Mouse (Mus musculus) MEL (cell line): ENCODE measurements around the gene Gnas. TPM values are rescaled to one million over a fixed set of nuclear protein-coding genes. Genes with fewer than 3 reads are reported as not detected.
A peak's percentile ranks its signal among the peaks of the same experiment; 100 is the strongest.

Source experiments
- DNase-seq: peaks from one replicate; pipeline ENCODE4 v3.0.0; 2011; ENCODE audit warnings: low read depth, low spot score
- H3K27ac ChIP-seq: 2 replicates; pipeline ENCODE4 v1.5.1; 2012; ENCODE audit warnings: low read depth, mild to moderate bottlenecking, control low read depth, low read length, moderate library complexity; ENCODE audit not compliant: control insufficient read depth
- H3K27me3 ChIP-seq, 2 experiments: fragments of 150-350 bp in 1 of 2; sonication (generic) in 1 of 2; 2 replicates each; pipeline ENCODE4 v1.6.1; 2012; ENCODE audit warnings: low read length in 2 of 2, mild to moderate bottlenecking in 2 of 2, improper control_type of control experiment in 1 of 2, moderate library complexity in 1 of 2; ENCODE audit not compliant: insufficient read depth in 2 of 2, control insufficient read depth in 1 of 2
- H3K36me3 ChIP-seq, 2 experiments: 2 replicates each; pipeline ENCODE4 v1.6.1; 2012 to 2014; ENCODE audit warnings: low read length in 2 of 2, improper control_type of control experiment in 1 of 2, inconsistent platforms in 1 of 2, mild to moderate bottlenecking in 1 of 2; ENCODE audit not compliant: insufficient read depth in 2 of 2, control insufficient read depth in 1 of 2
- H3K4me1 ChIP-seq, 2 experiments: fragments of 150-350 bp in 1 of 2; sonication (generic) in 1 of 2; 2 replicates each; pipeline ENCODE4 v1.6.1; 2012; ENCODE audit warnings: low read length in 2 of 2, improper control_type of control experiment in 1 of 2, mild to moderate bottlenecking in 1 of 2; ENCODE audit not compliant: insufficient read depth in 2 of 2, control insufficient read depth in 1 of 2
- H3K4me3 ChIP-seq, 2 experiments: fragments of 150-350 bp in 1 of 2; sonication (generic) in 1 of 2; 2 replicates each; pipeline ENCODE4 v1.5.1; 2012; ENCODE audit warnings: low read depth in 2 of 2, low read length in 2 of 2, mild to moderate bottlenecking in 2 of 2, moderate library complexity in 2 of 2, control low read depth in 1 of 2, improper control_type of control experiment in 1 of 2; ENCODE audit not compliant: control insufficient read depth in 1 of 2, insufficient read depth in 1 of 2
- H3K79me2 ChIP-seq: 2 replicates; pipeline ENCODE4 v1.6.1; 2012; ENCODE audit warnings: mild to moderate bottlenecking, low read length, moderate library complexity; ENCODE audit not compliant: control insufficient read depth, poor library complexity, insufficient read depth
- H3K9ac ChIP-seq: 2 replicates; pipeline ENCODE4 v1.6.1; 2012; ENCODE audit warnings: low read depth, mild to moderate bottlenecking, control low read depth, low read length, moderate library complexity; ENCODE audit not compliant: control insufficient read depth, poor library complexity, severe bottlenecking
- H3K9me3 ChIP-seq: fragments of 150-350 bp; sonication (generic); replicated peaks from 2 replicates; pipeline ENCODE4 v1.6.1; 2012; ENCODE audit warnings: mild to moderate bottlenecking, low read length, improper control_type of control experiment, moderate library complexity; ENCODE audit not compliant: insufficient read depth
- BHLHE40 ChIP-seq: IDR thresholded peaks from 2 replicates; pipeline ENCODE4 v1.6.1; 2012; ENCODE audit warnings: low read depth, mild to moderate bottlenecking, inconsistent platforms, low read length, improper control_type of control experiment, borderline replicate concordance
- CHD1 ChIP-seq: IDR thresholded peaks from 2 replicates; pipeline ENCODE4 v1.6.1; 2012; ENCODE audit warnings: low read depth, mild to moderate bottlenecking, inconsistent platforms, low read length, improper control_type of control experiment
- CHD2 ChIP-seq: IDR thresholded peaks from 2 replicates; pipeline ENCODE4 v1.6.1; 2011; ENCODE audit warnings: low read length, improper control_type of control experiment
- E2F4 ChIP-seq: IDR thresholded peaks from 2 replicates; pipeline ENCODE4 v1.6.1; 2011; ENCODE audit warnings: low read depth, low read length, improper control_type of control experiment, borderline replicate concordance
- EP300 ChIP-seq, 2 experiments: IDR thresholded peaks; 2 replicates each; pipeline ENCODE4 v1.6.1; 2011; ENCODE audit warnings: improper control_type of control experiment in 2 of 2, low read length in 2 of 2, low read depth in 1 of 2, mild to moderate bottlenecking in 1 of 2
- ETS1 ChIP-seq: IDR thresholded peaks from 2 replicates; pipeline ENCODE4 v1.6.1; 2012; ENCODE audit warnings: low read depth, mild to moderate bottlenecking, inconsistent platforms, low read length, improper control_type of control experiment, moderate library complexity
- GABPA ChIP-seq: IDR thresholded peaks from 2 replicates; pipeline ENCODE4 v1.6.1; 2012; ENCODE audit warnings: low read depth, mild to moderate bottlenecking, inconsistent platforms, low read length, improper control_type of control experiment, moderate library complexity
- GATA1 ChIP-seq: IDR thresholded peaks from 2 replicates; pipeline ENCODE4 v1.6.1; 2011; ENCODE audit warnings: low read depth, low read length, improper control_type of control experiment
- HCFC1 ChIP-seq: IDR thresholded peaks from 2 replicates; pipeline ENCODE4 v1.6.1; 2012; ENCODE audit warnings: low read depth, mild to moderate bottlenecking, inconsistent platforms, low read length, improper control_type of control experiment, moderate library complexity
- JUND ChIP-seq: IDR thresholded peaks from 2 replicates; pipeline ENCODE4 v1.6.1; 2011; ENCODE audit warnings: low read depth, mild to moderate bottlenecking, improper control_type of control experiment, low read length
- KAT2A ChIP-seq: conservative IDR thresholded peaks from 2 replicates; pipeline ENCODE4 v1.6.1; 2012; ENCODE audit warnings: low read depth, low read length, improper control_type of control experiment, inconsistent platforms
- MAZ ChIP-seq: IDR thresholded peaks from 2 replicates; pipeline ENCODE4 v1.6.1; 2012; ENCODE audit warnings: low read depth, mild to moderate bottlenecking, inconsistent platforms, low read length, improper control_type of control experiment
- MYB ChIP-seq: IDR thresholded peaks from 2 replicates; pipeline ENCODE4 v1.6.1; 2011; ENCODE audit warnings: mild to moderate bottlenecking, low read depth, low read length, improper control_type of control experiment
- MYC ChIP-seq: IDR thresholded peaks from 2 replicates; pipeline ENCODE4 v1.6.1; 2011; ENCODE audit warnings: low read depth, mild to moderate bottlenecking, low read length, improper control_type of control experiment, moderate library complexity
- POLR2A ChIP-seq, 2 experiments: IDR thresholded peaks; 2 replicates each; pipeline ENCODE4 v1.6.1; 2011 to 2012; ENCODE audit warnings: low read length in 2 of 2, mild to moderate bottlenecking in 2 of 2, control low read depth in 1 of 2, improper control_type of control experiment in 1 of 2, low read depth in 1 of 2, moderate library complexity in 1 of 2; ENCODE audit not compliant: control insufficient read depth in 1 of 2, insufficient read depth in 1 of 2, poor library complexity in 1 of 2
- POLR2AphosphoS5 ChIP-seq: IDR thresholded peaks from 2 replicates; pipeline ENCODE4 v1.6.1; 2012; ENCODE audit warnings: low read depth, borderline replicate concordance, mild to moderate bottlenecking, inconsistent platforms, low read length, moderate library complexity, mixed read lengths
- RAD21 ChIP-seq: IDR thresholded peaks from 2 replicates; pipeline ENCODE4 v1.6.1; 2011; ENCODE audit warnings: mild to moderate bottlenecking, low read depth, low read length, improper control_type of control experiment
- SIN3A ChIP-seq: IDR thresholded peaks from 2 replicates; pipeline ENCODE4 v1.6.1; 2012; ENCODE audit warnings: low read length, improper control_type of control experiment, inconsistent platforms
- TAL1 ChIP-seq: IDR thresholded peaks from 2 replicates; pipeline ENCODE4 v1.6.1; 2012; ENCODE audit warnings: mild to moderate bottlenecking, inconsistent platforms, low read length, moderate library complexity, mixed read lengths
- TBP ChIP-seq: IDR thresholded peaks from 2 replicates; pipeline ENCODE4 v1.8.0; 2011; ENCODE audit warnings: low read depth, low read length, improper control_type of control experiment
- TCF12 ChIP-seq: IDR thresholded peaks from 2 replicates; pipeline ENCODE4 v1.6.1; 2014; ENCODE audit warnings: low read depth, mild to moderate bottlenecking, inconsistent platforms, low read length, improper control_type of control experiment, moderate library complexity
- UBTF ChIP-seq: IDR thresholded peaks from 2 replicates; pipeline ENCODE4 v1.6.1; 2012; ENCODE audit warnings: low read depth, mild to moderate bottlenecking, inconsistent platforms, low read length, improper control_type of control experiment, moderate library complexity, borderline replicate concordance; ENCODE audit not compliant: insufficient read depth
- polyA plus RNA-seq, 2 experiments: library from polyadenylated mRNA; stranded (reverse) in 1 of 2; unstranded in 1 of 2; fragments of >175 nt in 1 of 2; fragments of >200 nt in 1 of 2; gene quantifications; 2 replicates each; pipeline versions ENCODE4 v1.2.1 to v1.2.4; 2012; ENCODE audit warnings: low replicate concordance in 2 of 2, low read depth in 1 of 2; ENCODE audit not compliant: insufficient read length in 2 of 2, insufficient read depth in 1 of 2, missing spikeins in 1 of 2
- total RNA-seq: library from RNA; depleted of rRNA; stranded (reverse); fragments of 300-350 nt; gene quantifications from 2 replicates; pipeline ENCODE4 v1.2.3, GENCODE M21; 2012

The Gnas gene
- total and polyA plus RNA-seq, 3 experiments, result 273 to 447 (median 383) TPM

DNA sequence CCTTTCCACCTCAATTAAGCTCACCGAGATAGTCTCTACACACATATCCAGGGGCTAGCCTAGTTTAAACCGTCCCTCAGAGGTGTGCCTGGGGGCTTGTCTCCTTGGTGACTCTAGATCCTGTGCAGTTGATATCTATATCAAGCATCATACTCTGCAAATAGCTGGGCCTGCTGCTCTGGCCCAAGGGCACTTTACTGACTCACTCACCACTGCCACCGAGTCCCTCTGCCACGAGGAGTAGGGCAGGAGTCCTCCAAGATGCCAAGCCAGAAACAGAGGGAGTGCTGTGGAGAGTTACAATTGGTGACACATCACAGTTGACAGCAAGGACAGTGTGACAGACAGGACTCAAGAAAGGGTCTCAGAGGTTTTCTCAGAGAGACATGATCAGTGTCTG is 75.5 kb downstream of the Gnas start:
- H3K36me3 ChIP-seq, result no peaks in the 10 kb centered on the region
- H3K4me1 ChIP-seq, result no peaks in the 10 kb centered on the region
- no peak overlapping the region for H3K4me3 ChIP-seq
- DNase-seq, result no peak
- H3K79me2 ChIP-seq, result no peaks in the 10 kb centered on the region
- no peak overlapping the region for H3K27ac ChIP-seq
- 0 out of 4 replicates have a peak, but pooled peaks cover 0 to 3% of the 10 kb centered on the region in 2 experiments for H3K27me3 ChIP-seq
- H3K9ac ChIP-seq, result no peak overlapping the region
- no peak for TF ChIP-seq KAT2A
- H3K9me3 ChIP-seq, result no peaks in the 10 kb centered on the region

DNA sequence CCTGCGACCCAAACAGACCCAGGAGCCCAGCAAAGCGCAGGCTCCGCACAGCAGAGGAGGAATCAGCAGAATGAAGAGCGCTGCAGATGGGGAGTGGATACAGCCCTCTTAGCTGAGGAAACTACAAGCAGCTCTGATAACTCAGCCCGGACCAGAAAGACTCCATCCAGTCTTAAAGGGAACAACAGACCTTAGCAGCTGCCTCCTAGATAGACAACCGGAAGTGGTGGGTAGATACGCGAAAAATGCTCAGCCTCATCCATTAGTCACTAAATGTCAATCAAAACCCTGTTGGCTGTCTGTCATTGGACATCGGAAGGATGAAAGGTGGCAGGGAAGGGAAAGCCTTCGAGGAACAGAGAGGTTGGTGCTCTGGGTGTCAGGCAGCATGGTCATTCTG is 82.5 kb downstream of the Gnas start:
- TF ChIP-seq TBP (0 out of 2 replicates have a peak, but pooled peaks have one; percentile 53), EP300 (IDR thresholded peaks at IDR 0.05; ENCODE audit: low read depth in 1 of 2, low read length in 2 of 2) (peak in 1 of 2 experiments; percentile 37; a peak in 1 of 4 replicates), POLR2A (IDR thresholded peaks at IDR 0.05; ENCODE audit: control insufficient read depth in 1 of 2, insufficient read depth in 1 of 2, low read depth in 1 of 2, low read length in 2 of 2, poor library complexity in 1 of 2) (no peak), ETS1 (peak; percentile 41; the same call in 1 of the 2 replicates), GATA1 (peak; percentile 58; the same call in 1 of the 2 replicates), MYC (0 out of 2 replicates have a peak, but pooled peaks have one; percentile 24)
- TF ChIP-seq, all 39 proteins: peak for 5

DNA sequence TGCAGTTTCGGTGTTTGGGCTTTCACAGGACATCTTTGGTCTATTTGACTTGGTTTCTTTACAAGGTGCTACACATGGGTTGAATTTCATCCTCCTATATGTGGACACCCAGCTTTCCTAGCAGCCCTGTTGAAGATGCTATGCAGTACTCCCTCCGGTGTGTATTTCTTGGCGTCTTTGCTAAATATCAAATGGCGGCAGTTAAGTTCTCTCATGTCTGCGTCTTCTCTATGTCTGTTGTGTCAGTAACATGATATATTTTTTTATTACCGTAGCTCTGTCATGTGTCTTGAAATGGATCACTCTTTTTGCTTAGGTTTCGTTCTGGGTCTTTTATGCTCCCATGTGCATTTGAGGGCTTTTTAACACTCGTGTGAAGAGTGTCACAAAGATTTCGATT is 96.9 kb downstream of the Gnas start:
- H3K36me3 ChIP-seq, result no peaks in the 10 kb centered on the region
- H3K9me3 ChIP-seq, result no peaks in the 10 kb centered on the region
- no peak overlapping the region for H3K27ac ChIP-seq
- DNase-seq, result no peak
- H3K9ac ChIP-seq, result no peak overlapping the region
- H3K4me3 ChIP-seq, result no peak overlapping the region
- TF ChIP-seq MYB (no peak), HCFC1 (no peak), GATA1 (no peak), SIN3A (no peak), MAZ (no peak), TCF12 (no peak), TBP (no peak), POLR2A (IDR thresholded peaks at IDR 0.05; ENCODE audit: control insufficient read depth in 1 of 2, insufficient read depth in 1 of 2, low read depth in 1 of 2, low read length in 2 of 2, poor library complexity in 1 of 2) (no peak), GABPA (no peak), BHLHE40 (no peak), CHD2 (no peak), UBTF (no peak), E2F4 (no peak), POLR2AphosphoS5 (no peak), JUND (no peak), CHD1 (no peak), RAD21 (no peak), TAL1 (no peak), KAT2A (no peak)
- H3K27me3 ChIP-seq, result peaks cover 0 to 2% of the 10 kb centered on the region in 2 experiments; a peak in 3 of 4 replicates
- no peaks in the 10 kb centered on the region for H3K79me2 ChIP-seq
- no peaks in the 10 kb centered on the region for H3K4me1 ChIP-seq

More for the DNA sequence above, 82.5 kb downstream of the Gnas start:
- Histone ChIP-seq H3K27ac (peak overlapping the region; percentile 20), H3K4me3 (peak overlapping the region in 1 of 2 experiments; percentile 39; a peak in 2 of 4 replicates), H3K4me1 (peaks cover 0 to 18% of the 10 kb centered on the region in 2 experiments; a peak in 2 of 4 replicates), H3K9me3 (no peaks in the 10 kb centered on the region), H3K79me2 (no peaks in the 10 kb centered on the region), H3K36me3 (peaks cover 0 to 8% of the 10 kb centered on the region in 2 experiments; a peak in 2 of 4 replicates), H3K27me3 (no peaks in the 10 kb centered on the region), H3K9ac (peak overlapping the region; percentile 33)
- peak; percentile 83 for DNase-seq
